Mouse (Mus musculus) hindbrain, embryonic 13.5 days (tissue): ENCODE data around the gene 4933411K16Rik. TPM values are rescaled to one million over a fixed set of nuclear protein-coding genes. Genes with fewer than 3 reads are reported as not detected.
A peak's percentile ranks its signal among the peaks of the same experiment; 100 is the strongest.

Source experiments
- ATAC-seq: fragments of 200-750 bp; cut with Nextera tagmentation; 2 replicates; pipeline ENCODE4 v1.8.0; 2017; ENCODE audit warnings: moderate TSS enrichment; ENCODE audit not compliant: low FRiP score
- H3K27ac ChIP-seq: fragments of 300-500 bp; sonication (generic); 2 replicates; pipeline ENCODE4 v1.5.1; 2015; ENCODE audit warnings: inconsistent platforms, mild to moderate bottlenecking, moderate library complexity
- H3K27me3 ChIP-seq: fragments of 300-500 bp; sonication (generic); 2 replicates; pipeline ENCODE4 v1.6.1; 2015; ENCODE audit warnings: mild to moderate bottlenecking, inconsistent platforms
- H3K36me3 ChIP-seq: fragments of 300-500 bp; sonication (generic); 2 replicates; pipeline ENCODE4 v1.6.1; 2015; ENCODE audit warnings: mild to moderate bottlenecking, inconsistent platforms
- H3K4me1 ChIP-seq: fragments of 300-500 bp; sonication (generic); replicated peaks from 2 replicates; pipeline ENCODE4 v1.6.1; 2015; ENCODE audit warnings: inconsistent platforms
- H3K4me2 ChIP-seq: fragments of 300-500 bp; sonication (generic); 2 replicates; pipeline ENCODE4 v1.6.1; 2015; ENCODE audit warnings: inconsistent platforms, mild to moderate bottlenecking, moderate library complexity
- H3K4me3 ChIP-seq: fragments of 300-500 bp; sonication (generic); 2 replicates; pipeline ENCODE4 v1.5.1; 2015; ENCODE audit warnings: mild to moderate bottlenecking, inconsistent platforms
- H3K9ac ChIP-seq: fragments of 300-500 bp; sonication (generic); 2 replicates; pipeline ENCODE4 v1.6.1; 2015; ENCODE audit warnings: mild to moderate bottlenecking, inconsistent platforms
- H3K9me3 ChIP-seq: fragments of 300-500 bp; sonication (generic); 2 replicates; pipeline ENCODE4 v1.6.1; 2016; ENCODE audit warnings: inconsistent platforms
- WGBS: fragments of 180-500 bp; shearing (Covaris S2); methylation state at CpG from one replicate; pipeline ENCODE4 v1.1.7; 2015; 5-methylcytosine and 5-hydroxymethylcytosine counted together
- polyA plus RNA-seq: library from polyadenylated mRNA; unstranded; fragments of >200 nt; fragmentation: Nextera tagmentation; extraction: Ambion mirVana; gene quantifications from 2 replicates; pipeline ENCODE4 v1.2.1, GENCODE M21; 2015

Gene 4933411K16Rik
- polyA plus RNA-seq, result not detected in 2 replicates

GRCm38 (mm10) chr19:42051948-42052347, at the start of gene 4933411K16Rik:
4933411K16Rik (plus strand) TSS chr19:42052248.
- Histone ChIP-seq H3K4me1 (no peaks in the 10 kb centered on the region), H3K4me2 (no peak within 1 kb of the TSS), H3K27ac (no peak within 1 kb of the TSS), H3K9me3 (no peaks in the 10 kb centered on the region), H3K4me3 (no peak within 1 kb of the TSS), H3K36me3 (no peaks in the 10 kb centered on the region), H3K9ac (no peak within 1 kb of the TSS), H3K27me3 (no peaks in the 10 kb centered on the region)
- 71% methylated on average over 4 of the region's 4 CpGs for WGBS
- ATAC-seq, result no peak

- Histone ChIP-seq H3K4me3 (no peak overlapping the region), H3K27ac (no peak overlapping the region), H3K4me1 (peaks cover 9% of the 10 kb centered on the region; the same call in 1 of the 2 replicates), H3K27me3 (no peaks in the 10 kb centered on the region), H3K9ac (no peak overlapping the region), H3K4me2 (no peak overlapping the region), H3K36me3 (no peaks in the 10 kb centered on the region), H3K9me3 (no peaks in the 10 kb centered on the region)
- 81% methylated on average over 6 of the region's 6 CpGs for WGBS
- no peak for ATAC-seq
Measured at GRCm38 (mm10) chr19:42004258-42004657, 47.8 kb upstream of the 4933411K16Rik start.

- no peaks in the 10 kb centered on the region for H3K9me3 ChIP-seq
- 79% methylated on average over 3 of the region's 3 CpGs for WGBS
- no peak overlapping the region for H3K27ac ChIP-seq
- no peak overlapping the region for H3K9ac ChIP-seq
- H3K4me2 ChIP-seq, result no peak overlapping the region
- H3K36me3 ChIP-seq, result no peaks in the 10 kb centered on the region
- H3K27me3 ChIP-seq, result no peaks in the 10 kb centered on the region
- peaks cover 7% of the 10 kb centered on the region; the same call in 1 of the 2 replicates for H3K4me1 ChIP-seq
- ATAC-seq, result no peak
- H3K4me3 ChIP-seq, result no peak overlapping the region
Measured at GRCm38 (mm10) chr19:42005616-42006015, 46.4 kb upstream of the 4933411K16Rik start.

DNA sequence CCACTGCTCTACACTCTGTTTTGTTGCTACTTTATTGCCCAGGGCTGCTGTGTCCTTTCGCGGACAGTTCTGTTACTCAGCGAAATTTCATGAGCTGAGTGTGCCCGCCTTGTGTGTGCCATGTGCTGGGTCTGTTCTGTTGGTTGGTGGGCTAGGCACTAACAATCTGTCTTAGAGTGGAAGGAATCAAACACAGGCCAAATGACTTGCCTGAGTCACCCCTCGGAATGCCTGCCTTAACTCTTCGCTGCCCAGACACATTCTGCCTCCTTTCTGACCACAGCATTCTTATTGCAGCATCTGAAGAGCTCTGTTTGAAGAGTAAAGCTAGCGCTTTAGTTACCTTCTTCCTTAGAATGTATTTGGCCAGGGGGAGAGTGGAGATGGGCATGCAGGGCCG, 45.5 kb upstream of the 4933411K16Rik start:
- WGBS, result 76% methylated on average over 8 of the region's 8 CpGs
- Histone ChIP-seq H3K4me1 (peaks cover 6% of the 10 kb centered on the region; the same call in 1 of the 2 replicates), H3K27me3 (no peaks in the 10 kb centered on the region), H3K27ac (no peak overlapping the region), H3K9ac (no peak overlapping the region), H3K4me3 (no peak overlapping the region), H3K9me3 (no peaks in the 10 kb centered on the region), H3K36me3 (no peaks in the 10 kb centered on the region), H3K4me2 (no peak overlapping the region)
- no peak for ATAC-seq

- Histone ChIP-seq H3K4me2 (no peak overlapping the region), H3K4me3 (no peak overlapping the region), H3K36me3 (no peaks in the 10 kb centered on the region), H3K9me3 (no peaks in the 10 kb centered on the region), H3K27ac (no peak overlapping the region), H3K27me3 (no peaks in the 10 kb centered on the region), H3K4me1 (peaks cover 6% of the 10 kb centered on the region; the same call in 1 of the 2 replicates), H3K9ac (no peak overlapping the region)
- 64% methylated on average over 3 of the region's 3 CpGs for WGBS
- ATAC-seq, result no peak
Measured at GRCm38 (mm10) chr19:42008586-42008985, 43.5 kb upstream of the 4933411K16Rik start.

- no peaks in the 10 kb centered on the region for H3K9me3 ChIP-seq
- H3K4me3 ChIP-seq, result no peak overlapping the region
- WGBS, result 70% methylated on average over 7 of the region's 7 CpGs
- no peak overlapping the region for H3K4me2 ChIP-seq
- H3K27ac ChIP-seq, result no peak overlapping the region
- no peak for ATAC-seq
- no peaks in the 10 kb centered on the region for H3K27me3 ChIP-seq
- peaks cover 6% of the 10 kb centered on the region; the same call in 1 of the 2 replicates for H3K4me1 ChIP-seq
- no peak overlapping the region for H3K9ac ChIP-seq
- H3K36me3 ChIP-seq, result no peaks in the 10 kb centered on the region
Measured at GRCm38 (mm10) chr19:42009067-42009466, 43.0 kb upstream of the 4933411K16Rik start.

- no peak for ATAC-seq
- WGBS, result 51% methylated on average over 4 of the region's 4 CpGs
- peaks cover 6% of the 10 kb centered on the region; the same call in 1 of the 2 replicates for H3K4me1 ChIP-seq
Measured at GRCm38 (mm10) chr19:42010436-42010835, 41.6 kb upstream of the 4933411K16Rik start.

GRCm38 (mm10) chr19:42011123-42011522, 40.9 kb upstream of the 4933411K16Rik start:
- 88% methylated on average over 7 of the region's 7 CpGs for WGBS
- no peaks in the 10 kb centered on the region for H3K9me3 ChIP-seq

More at GRCm38 (mm10) chr19:42010436-42010835, 41.6 kb upstream of the 4933411K16Rik start:
- H3K4me3 ChIP-seq, result no peak overlapping the region
- no peak overlapping the region for H3K4me2 ChIP-seq
- no peak overlapping the region for H3K27ac ChIP-seq
- H3K36me3 ChIP-seq, result no peaks in the 10 kb centered on the region
- H3K9me3 ChIP-seq, result no peaks in the 10 kb centered on the region
- 0 out of 2 replicates have a peak overlapping the region, but pooled peaks have one; percentile 30 for H3K9ac ChIP-seq
- no peaks in the 10 kb centered on the region for H3K27me3 ChIP-seq

DNA sequence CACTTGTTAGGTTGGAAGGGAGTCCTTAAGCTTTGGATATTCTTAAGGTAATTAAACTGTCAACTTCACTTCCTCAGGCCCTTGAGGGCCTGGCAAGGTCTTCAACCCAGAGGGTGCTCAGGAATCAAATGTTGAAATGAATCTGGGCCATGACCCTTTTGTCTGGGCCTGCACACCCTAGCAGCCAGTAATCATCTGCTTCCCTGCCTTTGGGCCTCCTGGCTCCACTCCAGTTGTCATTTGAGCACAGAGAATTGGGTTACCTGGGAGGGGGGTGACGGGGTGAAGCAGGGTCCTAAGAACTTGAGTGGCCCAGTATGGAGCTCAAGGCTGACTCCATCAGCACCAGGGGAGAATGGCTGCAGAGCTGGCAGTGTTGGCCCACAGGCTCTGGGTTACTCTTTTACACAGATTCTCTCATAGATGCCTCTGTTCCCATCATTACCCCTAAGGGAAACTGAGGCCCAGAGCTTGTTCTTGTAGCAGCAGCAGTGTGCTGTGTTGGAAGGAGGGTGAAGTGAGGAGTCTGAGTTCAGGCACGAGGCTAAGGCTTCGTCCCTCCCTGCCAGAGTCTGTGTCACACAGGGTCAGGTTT, 37.7 kb upstream of the 4933411K16Rik start:
- H3K36me3 ChIP-seq, result no peaks in the 10 kb centered on the region
- 93% methylated on average over 3 of the region's 3 CpGs for WGBS
- peaks cover 18% of the 10 kb centered on the region for H3K4me1 ChIP-seq
- H3K4me2 ChIP-seq, result no peak overlapping the region
- ATAC-seq, result no peak
- no peak overlapping the region for H3K4me3 ChIP-seq
- no peak overlapping the region for H3K27ac ChIP-seq
- H3K9ac ChIP-seq, result no peak overlapping the region
- H3K27me3 ChIP-seq, result no peaks in the 10 kb centered on the region
- H3K9me3 ChIP-seq, result no peaks in the 10 kb centered on the region

More at GRCm38 (mm10) chr19:42011123-42011522, 40.9 kb upstream of the 4933411K16Rik start:
- ATAC-seq, result no peak
- H3K27ac ChIP-seq, result no peak overlapping the region
- no peak overlapping the region for H3K4me3 ChIP-seq
- H3K36me3 ChIP-seq, result no peaks in the 10 kb centered on the region
- 0 out of 2 replicates have a peak overlapping the region, but pooled peaks have one; percentile 2 for H3K9ac ChIP-seq
- no peak overlapping the region for H3K4me2 ChIP-seq
- peaks cover 9% of the 10 kb centered on the region for H3K4me1 ChIP-seq
- no peaks in the 10 kb centered on the region for H3K27me3 ChIP-seq

DNA sequence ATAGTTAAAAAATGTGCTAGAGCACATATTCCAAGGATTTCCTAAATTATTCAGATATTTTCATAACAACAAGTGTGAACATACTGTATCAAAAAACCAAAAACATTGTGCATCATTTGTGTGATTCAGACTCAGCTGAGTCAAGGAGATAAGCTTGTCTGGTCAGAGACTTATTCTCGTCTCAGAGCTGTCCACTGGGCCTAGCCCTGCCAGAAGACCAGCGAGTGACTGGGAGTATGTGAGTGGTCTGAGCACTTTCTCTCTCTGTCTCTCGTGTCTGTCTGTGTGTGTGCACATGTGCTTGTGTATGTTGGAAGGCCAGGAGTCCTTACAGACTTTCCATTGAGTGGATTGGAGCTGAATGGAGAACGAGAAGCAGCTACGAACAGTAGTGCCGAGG, 37.0 kb upstream of the 4933411K16Rik start:
- Histone ChIP-seq H3K27ac (no peak overlapping the region), H3K9ac (no peak overlapping the region), H3K4me1 (peaks cover 18% of the 10 kb centered on the region), H3K27me3 (no peaks in the 10 kb centered on the region), H3K4me2 (no peak overlapping the region), H3K36me3 (no peaks in the 10 kb centered on the region), H3K9me3 (no peaks in the 10 kb centered on the region), H3K4me3 (no peak overlapping the region)
- 82% methylated on average over 6 of the region's 6 CpGs for WGBS
- no peak for ATAC-seq

DNA sequence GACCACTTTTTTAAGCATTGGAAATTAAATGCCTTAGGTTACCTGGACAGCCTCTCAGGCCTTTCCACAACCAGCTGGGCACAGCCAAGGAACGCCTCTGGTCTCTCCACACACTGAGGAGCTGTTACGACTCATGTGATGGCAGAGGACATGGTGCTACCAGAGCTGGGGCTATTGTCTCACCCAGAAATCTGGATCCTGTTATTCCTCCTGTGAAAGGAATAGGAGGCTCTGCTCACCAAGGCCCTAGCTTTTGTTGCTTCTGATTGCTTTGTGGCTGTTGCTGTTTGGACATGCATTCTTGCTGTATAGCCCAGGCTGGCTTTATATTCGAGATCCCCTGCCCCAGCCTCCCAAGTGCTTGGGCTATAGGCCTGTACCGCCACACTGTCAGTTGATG, 35.8 kb upstream of the 4933411K16Rik start:
- no peaks in the 10 kb centered on the region for H3K36me3 ChIP-seq
- no peak overlapping the region for H3K4me2 ChIP-seq
- H3K4me3 ChIP-seq, result no peak overlapping the region
- H3K27ac ChIP-seq, result no peak overlapping the region
- no peaks in the 10 kb centered on the region for H3K9me3 ChIP-seq
- H3K9ac ChIP-seq, result peak overlapping the region; percentile 35; the same call in 1 of the 2 replicates
- H3K4me1 ChIP-seq, result peaks cover 18% of the 10 kb centered on the region
- H3K27me3 ChIP-seq, result no peaks in the 10 kb centered on the region
- ATAC-seq, result no peak
- 71% methylated on average over 4 of the region's 4 CpGs for WGBS

GRCm38 (mm10) chr19:42016840-42017239, 35.2 kb upstream of the 4933411K16Rik start:
- no peak overlapping the region for H3K27ac ChIP-seq
- H3K4me3 ChIP-seq, result no peak overlapping the region
- H3K36me3 ChIP-seq, result no peaks in the 10 kb centered on the region
- no peak overlapping the region for H3K4me2 ChIP-seq
- H3K27me3 ChIP-seq, result no peaks in the 10 kb centered on the region
- 69% methylated on average over 5 of the region's 5 CpGs for WGBS
- H3K9me3 ChIP-seq, result no peaks in the 10 kb centered on the region
- H3K4me1 ChIP-seq, result peaks cover 18% of the 10 kb centered on the region
- ATAC-seq, result no peak
- H3K9ac ChIP-seq, result no peak overlapping the region
